8 mouse cellular contexts compared by ENCODE assay signal in the genomic region with DNA sequence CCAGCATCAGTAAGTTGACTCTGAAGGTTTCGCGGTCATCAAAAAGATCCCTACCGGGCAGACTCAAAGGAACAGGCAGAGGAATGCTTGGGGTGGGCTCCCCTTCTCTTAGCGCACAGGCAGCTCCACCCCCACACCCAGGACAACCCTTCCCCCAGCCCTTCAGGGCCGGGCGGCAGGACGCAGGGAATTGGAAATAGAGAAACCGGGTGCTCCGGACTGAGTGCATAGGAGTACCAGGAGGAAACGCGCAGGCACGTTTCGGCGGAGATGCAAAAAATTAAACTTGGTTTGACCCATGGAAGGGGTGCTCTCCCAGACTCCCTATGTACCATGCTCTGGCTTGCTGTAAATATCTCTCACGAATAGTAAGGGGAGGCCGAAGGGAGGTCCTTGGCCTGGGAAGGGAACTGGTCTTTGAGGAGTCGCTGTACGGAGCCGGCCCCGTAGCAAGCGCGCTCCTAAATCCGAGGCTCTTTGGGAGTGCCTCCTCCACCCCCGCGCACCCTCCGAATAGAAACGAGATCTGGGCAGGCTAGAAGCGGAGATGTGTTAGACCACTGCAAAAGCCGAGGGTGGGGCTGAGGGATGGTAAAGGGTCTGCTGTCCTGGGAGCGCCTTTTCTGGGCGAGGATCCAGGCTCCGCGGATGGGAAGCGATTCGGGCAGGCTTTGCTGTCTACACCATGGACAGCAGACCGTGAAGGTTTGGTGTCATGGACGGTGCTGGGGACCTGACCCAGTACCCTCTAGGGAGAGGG. TPM values are rescaled to one million over a fixed set of nuclear protein-coding genes. Genes with fewer than 3 reads are reported as not detected.
A peak's percentile ranks its signal among the peaks of the same experiment; 100 is the strongest.
DNase-seq lines count a peak whose midpoint lies in the region; ATAC-seq and TF ChIP-seq lines count a peak whose summit lies in the region.
"Had no signal": no experiment of that assay in that cellular context is flagged by ENCODE, and none has a peak within 500 bp of the region (broad histone marks: within the 10 kb centered on the region; RNA-seq: fewer than 3 reads in every experiment).

No protein-coding gene starts in this region.

- ATAC-seq in hindbrain, postnatal 0 days = peak; percentile 6; the same call in 1 of the 2 replicates
- no peak for ATAC-seq in midbrain, embryonic 14.5 days (ENCODE audit: low FRiP score, low TSS enrichment)

- 0 out of 2 replicates have a peak, but pooled peaks cover 6% of the 10 kb centered on the region for H3K36me3 ChIP-seq in embryonic facial prominence, embryonic 10.5 days (replicated peaks)
- H3K36me3 ChIP-seq in hindbrain, postnatal 0 days (ENCODE audit: insufficient read depth, low read length) = no peaks in the 10 kb centered on the region
- H3K36me3 ChIP-seq in midbrain, embryonic 14.5 days (ENCODE audit: control insufficient read depth, insufficient read depth, low read length) = peaks cover 11% of the 10 kb centered on the region
- H3K36me3 ChIP-seq: liver, embryonic 13.5 days had no signal

- 11% methylated on average over 37 of the region's 37 CpGs for WGBS in cerebellum, adult 2 months
- WGBS in embryonic facial prominence, embryonic 10.5 days = under 1% methylated on average over 37 of the region's 37 CpGs
- under 1% methylated on average over 37 of the region's 37 CpGs for WGBS in hindbrain, postnatal 0 days
- under 1% methylated on average over 37 of the region's 37 CpGs for WGBS in midbrain, embryonic 14.5 days

- peak; percentile 62 to 71 for DNase-seq in cerebellum, adult 2 months
- DNase-seq in embryonic facial prominence, embryonic 10.5 days (ENCODE audit: low spot score) = peak; percentile 55
- peak; percentile 64 for DNase-seq in hindbrain, postnatal 0 days (ENCODE audit: low spot score)
- DNase-seq in midbrain, embryonic 14.5 days = peak; percentile 74
- DNase-seq in adrenal gland, postnatal 10 days = no peak
- no peak for DNase-seq in adipocyte (ENCODE audit: low spot score)
- DNase-seq in gastrocnemius, postnatal 36 days = no peak
- DNase-seq: liver, embryonic 13.5 days had no signal

- H3K27ac ChIP-seq in cerebellum, adult 2 months (ENCODE audit: insufficient read depth, low read length) = peak overlapping the region; percentile 84
- H3K27ac ChIP-seq in embryonic facial prominence, embryonic 10.5 days (replicated peaks) = peak overlapping the region; percentile 89
- H3K27ac ChIP-seq in hindbrain, postnatal 0 days = peak overlapping the region; percentile 98
- peak overlapping the region; percentile 100 for H3K27ac ChIP-seq in midbrain, embryonic 14.5 days (replicated peaks; ENCODE audit: low read depth, low read length)
- H3K27ac ChIP-seq: liver, embryonic 13.5 days had no signal

- intact Hi-C loops in gastrocnemius, postnatal 36 days (cut with DNase I) = no loop called here

- H3K9me3 ChIP-seq in embryonic facial prominence, embryonic 10.5 days = no peaks in the 10 kb centered on the region
- H3K9me3 ChIP-seq in hindbrain, postnatal 0 days (ENCODE audit: low read length) = no peaks in the 10 kb centered on the region
- no peaks in the 10 kb centered on the region for H3K9me3 ChIP-seq in midbrain, embryonic 14.5 days (ENCODE audit: control insufficient read depth, low read length)
- H3K9me3 ChIP-seq: liver, embryonic 13.5 days had no signal

- H3K27me3 ChIP-seq in cerebellum, adult 2 months (ENCODE audit: control insufficient read depth, insufficient read depth, low read length) = no peaks in the 10 kb centered on the region
- peaks cover 94% of the 10 kb centered on the region for H3K27me3 ChIP-seq in embryonic facial prominence, embryonic 10.5 days (replicated peaks; ENCODE audit: low read depth, poor library complexity, severe bottlenecking)
- peaks cover 13% of the 10 kb centered on the region; the same call in 1 of the 2 replicates for H3K27me3 ChIP-seq in hindbrain, postnatal 0 days (ENCODE audit: insufficient read depth, low read length)
- no peaks in the 10 kb centered on the region for H3K27me3 ChIP-seq in midbrain, embryonic 14.5 days (ENCODE audit: control insufficient read depth, insufficient read depth, low read length)

- peaks cover 23% of the 10 kb centered on the region for H3K4me1 ChIP-seq in cerebellum, adult 2 months (ENCODE audit: control insufficient read depth, insufficient read depth, low read length)
- H3K4me1 ChIP-seq in embryonic facial prominence, embryonic 10.5 days = peaks cover 62% of the 10 kb centered on the region
- peaks cover 8% of the 10 kb centered on the region; the same call in 1 of the 2 replicates for H3K4me1 ChIP-seq in hindbrain, postnatal 0 days (ENCODE audit: insufficient read depth, low read length)
- H3K4me1 ChIP-seq in midbrain, embryonic 14.5 days (ENCODE audit: control insufficient read depth, insufficient read depth, low read length) = peaks cover 55% of the 10 kb centered on the region

- H3K4me3 ChIP-seq in cerebellum, adult 2 months (replicated peaks; ENCODE audit: insufficient read depth, low read depth, low read length) = peak overlapping the region; percentile 58
- H3K4me3 ChIP-seq in embryonic facial prominence, embryonic 10.5 days = peak overlapping the region; percentile 69
- H3K4me3 ChIP-seq in hindbrain, postnatal 0 days (ENCODE audit: low read length) = peak overlapping the region; percentile 67
- peak overlapping the region; percentile 93 for H3K4me3 ChIP-seq in midbrain, embryonic 14.5 days (replicated peaks; ENCODE audit: low read depth, low read length)
- H3K4me3 ChIP-seq: liver, embryonic 13.5 days had no signal

- no peak for TF ChIP-seq CTCF in cerebellum, adult 2 months (IDR thresholded peaks at IDR 0.05; ENCODE audit: borderline replicate concordance, insufficient read depth, low read depth, low read length)
- TF ChIP-seq CTCF in hindbrain, postnatal 0 days (IDR thresholded peaks at IDR 0.05; ENCODE audit: low read depth) = no peak

- 0 out of 2 replicates have a peak, but pooled peaks have one; percentile 25 for TF ChIP-seq POLR2A in cerebellum, adult 2 months (IDR thresholded peaks at IDR 0.05; ENCODE audit: borderline replicate concordance, insufficient read depth, low read length)

- peak overlapping the region; percentile 69 for H3K4me2 ChIP-seq in hindbrain, postnatal 0 days (ENCODE audit: low read depth, low read length)
- peak overlapping the region; percentile 85 for H3K4me2 ChIP-seq in midbrain, embryonic 14.5 days (ENCODE audit: low read length)
- H3K4me2 ChIP-seq: liver, embryonic 13.5 days had no signal

- peak overlapping the region; percentile 91 for H3K9ac ChIP-seq in hindbrain, postnatal 0 days (replicated peaks; ENCODE audit: low read length)
- peak overlapping the region; percentile 100 for H3K9ac ChIP-seq in midbrain, embryonic 14.5 days (replicated peaks; ENCODE audit: low read length)
- H3K9ac ChIP-seq: liver, embryonic 13.5 days had no signal

RNA-seq across cellular contexts. Expression of gene Ythdf1, which starts 29.5 kb away (rescaled TPM):
- polyA plus RNA-seq in cerebellum, adult 2 months (2012; rRNA removed) = 52.3 and 59.7 TPM in 2 replicates
- 72.3 and 73.3 TPM in 2 replicates for polyA plus RNA-seq in embryonic facial prominence, embryonic 10.5 days (2016; fragmentation: Nextera tagmentation; extraction: Ambion mirVana)
- total RNA-seq in hindbrain, postnatal 0 days (2014; rRNA removed) = 32.9 and 51.8 TPM in 2 replicates
- polyA plus RNA-seq in hindbrain, postnatal 0 days (2015; fragmentation: Nextera tagmentation; extraction: Ambion mirVana) = 49.8 and 52.9 TPM in 2 replicates
- polyA plus RNA-seq in midbrain, embryonic 14.5 days (2014; fragmentation: Nextera tagmentation; extraction: Ambion mirVana) = 44.4 and 59.1 TPM in 2 replicates
- total RNA-seq in adrenal gland, postnatal 10 days (2021) = 10 to 100 TPM; 44.8 to 55.9 TPM
- total RNA-seq in gastrocnemius, postnatal 36 days (2021) = 10 to 100 TPM; 33.5 to 37.3 TPM

RNA-seq across cellular contexts. Expression of gene Birc7, which starts 37.6 kb away (rescaled TPM):
- 1.0 TPM in 2 replicates for polyA plus RNA-seq in cerebellum, adult 2 months (2012; rRNA removed)
- polyA plus RNA-seq in embryonic facial prominence, embryonic 10.5 days (2016; fragmentation: Nextera tagmentation; extraction: Ambion mirVana) = 0.31 and 0.34 TPM in 2 replicates
- total RNA-seq in hindbrain, postnatal 0 days (2014; rRNA removed) = 0.29 TPM in 1 of 2 replicates, not detected in the other
- 0.40 TPM in 2 replicates for polyA plus RNA-seq in hindbrain, postnatal 0 days (2015; fragmentation: Nextera tagmentation; extraction: Ambion mirVana)
- polyA plus RNA-seq in midbrain, embryonic 14.5 days (2014; fragmentation: Nextera tagmentation; extraction: Ambion mirVana) = 0.18 and 0.38 TPM in 2 replicates
- total RNA-seq in adrenal gland, postnatal 10 days (2021) = not detected
- not detected for total RNA-seq in gastrocnemius, postnatal 36 days (2021)
- polyA plus RNA-seq: liver, embryonic 13.5 days had no signal

Comparison
In these comparisons a context has a peak if more than half of its experiments do, and no peak if none do; other contexts are left out.
1. DNase-seq: peak in cerebellum, adult 2 months (2 of 2), embryonic facial prominence, embryonic 10.5 days (single experiment), hindbrain, postnatal 0 days (single experiment) and midbrain, embryonic 14.5 days (single experiment); none in adrenal gland, postnatal 10 days (single experiment), adipocyte (single experiment) and gastrocnemius, postnatal 36 days (0 of 2).
2. Peak in every context shown above with its lines, with median percentiles within 50 percentile points of each other: H3K27ac ChIP-seq and H3K4me3 ChIP-seq.